Mouse (Mus musculus): Measurements from ENCODE around the gene Prkcsh.

The Prkcsh gene

DNA sequence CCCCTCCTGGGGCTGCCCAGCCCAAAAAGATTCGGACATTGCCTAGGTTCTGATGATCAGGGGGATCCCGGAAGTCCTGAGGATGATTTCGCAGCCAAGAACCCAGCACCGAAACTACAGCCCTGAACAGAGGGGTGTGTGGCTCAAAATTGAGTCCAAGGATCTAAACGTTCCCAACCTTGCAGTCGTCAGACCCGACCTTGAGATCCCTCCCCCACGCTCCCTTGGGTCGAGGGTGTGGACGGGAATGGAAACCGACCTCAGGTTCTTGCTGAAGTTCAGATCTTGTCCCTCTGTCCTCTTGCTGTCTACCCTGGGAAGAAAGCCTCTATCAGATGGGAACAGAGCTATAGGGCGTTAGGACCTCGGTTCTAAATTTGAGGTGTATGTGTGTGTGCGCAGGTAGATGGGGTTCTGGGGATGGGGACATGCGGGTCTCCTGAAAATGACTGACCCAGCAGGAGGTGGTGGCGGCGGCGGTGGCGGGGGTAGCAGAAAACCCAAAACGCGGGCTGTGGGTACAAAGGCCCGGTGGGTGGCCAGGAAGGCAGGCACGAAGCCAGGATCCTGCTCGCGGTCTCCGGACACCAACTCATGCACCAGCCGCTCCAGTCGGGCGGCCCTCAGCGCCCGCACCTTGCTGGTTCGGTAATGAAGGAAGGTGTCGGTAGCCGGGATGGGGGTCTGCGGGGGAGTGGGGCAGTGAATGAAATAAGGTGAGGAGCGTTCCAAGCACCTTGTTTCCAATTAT, 14.8 kb upstream of the Prkcsh start:
- no peak for DNase-seq (ENCODE audit: low read depth, low spot score)

DNA sequence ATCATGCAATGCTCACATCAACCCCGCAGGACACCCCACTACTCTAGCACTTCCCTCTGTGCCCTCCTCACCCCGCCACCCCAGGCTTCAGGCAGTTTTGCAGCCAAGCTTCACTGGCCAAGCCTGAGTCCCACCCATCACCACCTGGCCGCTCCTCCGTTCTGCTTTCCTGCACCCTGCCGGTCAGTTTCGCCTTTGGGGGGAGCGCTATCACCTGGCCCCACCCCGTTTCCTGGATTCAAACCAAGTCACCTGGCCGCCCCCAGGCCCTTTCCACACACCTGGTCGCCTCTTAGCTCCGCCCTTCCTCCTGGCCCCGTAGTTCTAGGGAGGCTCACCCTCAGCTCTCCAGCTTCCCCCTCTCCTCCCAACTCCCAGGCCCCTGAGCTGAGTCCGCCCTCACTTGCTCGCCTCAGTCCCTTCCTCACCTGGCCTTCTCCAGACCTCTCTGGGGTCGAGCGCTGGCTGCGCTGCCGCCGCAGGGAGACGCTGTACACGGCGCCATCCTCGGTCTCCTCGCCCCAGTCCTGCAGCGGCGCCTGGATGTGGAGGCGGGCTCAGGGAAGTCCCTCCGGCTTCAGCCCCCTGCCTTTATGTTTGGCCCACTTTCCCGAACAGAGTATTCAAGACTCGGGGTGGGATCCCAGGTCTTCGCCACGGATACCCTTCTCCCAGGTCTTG, 14.0 kb upstream of the Prkcsh start:
- DNase-seq (ENCODE audit: low read depth, low spot score): no peak

DNA sequence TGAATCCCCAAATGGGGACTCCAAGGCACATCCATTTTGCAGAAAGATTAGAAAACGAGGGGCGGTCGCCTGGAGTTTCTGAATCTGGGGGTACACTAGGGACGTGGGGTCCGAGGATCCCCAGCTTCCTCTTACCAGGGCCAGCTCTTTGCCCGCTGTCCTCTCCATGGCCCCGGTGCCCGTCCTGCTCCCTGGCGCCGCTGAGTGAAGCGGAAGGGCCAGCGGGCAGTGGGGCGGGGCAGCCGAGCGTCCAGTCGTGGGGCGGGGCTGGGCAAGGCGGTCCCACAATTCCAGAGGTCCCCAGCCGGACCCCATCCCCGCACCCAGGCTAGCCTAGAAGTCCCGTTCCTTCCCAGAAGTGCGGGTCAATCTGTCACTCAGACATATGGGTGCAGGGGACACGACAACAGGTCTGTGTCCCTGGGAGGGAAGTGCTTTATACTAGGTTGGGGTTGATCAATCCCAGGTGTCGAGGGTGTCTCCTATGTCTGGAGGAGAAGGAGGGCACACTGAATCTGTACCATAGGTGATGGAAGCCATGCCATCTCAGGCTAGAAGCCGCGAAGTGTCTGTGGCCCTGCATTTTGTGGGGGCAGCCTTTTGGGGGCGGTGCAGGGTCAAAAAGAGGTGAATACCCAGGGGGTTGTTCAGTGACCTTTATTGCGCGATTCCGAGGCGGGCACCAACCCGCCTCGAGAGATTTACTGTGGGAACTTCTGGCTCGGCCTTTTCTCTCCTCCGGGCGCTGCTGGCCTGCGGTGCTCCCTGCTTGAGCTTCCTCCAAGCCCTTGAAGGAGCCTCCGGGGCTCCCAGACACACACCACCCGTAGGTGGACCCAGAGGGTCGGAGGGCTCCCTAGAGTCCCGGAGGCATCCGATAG, 13.1 kb upstream of the Prkcsh start, which contains the start of gene Rgl3:
TSS of gene Rgl3 (minus strand) at position 217 of the 881 bp plus-strand sequence.
- DNase-seq (ENCODE audit: low read depth, low spot score): no peak

DNA sequence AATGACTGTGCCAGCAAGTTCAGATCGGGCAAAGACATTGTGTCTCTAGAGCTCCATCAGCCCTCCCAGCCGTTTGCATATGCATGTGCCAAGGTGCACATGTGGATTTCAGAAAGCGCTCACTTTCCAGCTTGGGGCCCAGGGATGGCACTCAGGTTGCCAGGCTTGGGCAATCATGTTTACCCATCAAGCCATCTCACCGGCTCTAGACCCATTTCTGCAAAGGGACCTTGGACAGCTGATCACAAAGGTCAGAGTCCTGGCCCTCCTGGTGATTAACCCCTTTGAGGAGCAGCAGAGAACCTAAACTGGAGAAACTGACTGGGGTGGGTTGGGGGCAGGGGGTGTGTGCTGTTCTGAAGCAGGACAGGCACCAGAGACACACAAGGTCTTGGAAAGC, 10.4 kb upstream of the Prkcsh start:
- DNase-seq (ENCODE audit: low read depth, low spot score): no peak

DNA sequence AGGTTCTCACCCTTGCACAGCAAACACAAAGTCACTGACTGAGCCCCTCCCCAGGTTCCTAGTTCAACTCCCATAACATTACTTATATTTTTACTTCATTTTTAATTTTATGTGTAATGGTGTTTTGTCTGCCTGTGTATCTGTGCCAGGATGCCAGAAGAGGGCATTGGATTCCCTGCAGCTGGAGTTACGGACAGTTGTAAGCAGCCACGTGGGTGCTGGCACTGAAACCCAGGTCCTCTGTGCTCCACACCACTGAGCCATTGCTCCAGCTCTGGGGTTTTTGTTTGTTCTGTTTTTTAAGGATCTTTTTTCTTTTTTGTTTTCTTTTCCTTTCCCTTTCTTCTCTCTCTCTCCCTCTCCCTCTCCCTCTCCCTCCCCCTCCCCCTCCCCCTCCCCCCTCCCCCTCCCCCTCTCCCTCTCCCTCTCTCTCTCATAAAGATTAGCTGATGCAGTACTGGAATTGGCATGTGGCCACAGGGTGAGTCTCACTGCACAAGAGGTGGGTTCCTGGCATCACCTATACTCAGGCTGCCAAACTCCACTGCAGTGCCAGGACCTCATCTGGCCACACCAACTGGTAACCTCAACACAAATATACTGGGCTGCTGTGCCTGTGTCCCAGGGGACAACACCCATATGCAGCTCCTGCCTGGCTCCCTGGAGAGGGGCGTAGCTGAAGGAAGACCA, 6.3 kb upstream of the Prkcsh start:
- DNase-seq (ENCODE audit: low read depth, low spot score): no peak

DNA sequence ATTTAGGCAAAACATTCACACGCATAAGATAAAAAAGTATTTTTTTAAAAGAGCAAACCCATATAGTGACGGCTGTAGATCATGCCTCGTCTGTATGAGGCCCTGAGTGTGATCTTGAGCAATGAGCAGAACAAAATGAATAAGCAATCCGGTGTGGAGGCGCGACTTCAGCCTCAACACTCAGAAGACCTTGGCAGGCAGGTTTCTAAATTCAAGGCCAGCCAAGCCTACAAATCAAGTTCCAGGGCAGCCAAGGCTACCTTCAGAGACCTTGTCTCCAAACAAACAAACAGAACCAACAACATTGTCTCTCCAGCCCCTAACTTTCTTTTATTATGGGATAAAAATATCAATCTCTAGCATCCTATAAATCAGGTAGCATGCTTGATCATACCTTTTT, 2.3 kb upstream of the Prkcsh start:
- no peak for DNase-seq (ENCODE audit: low read depth, low spot score)

DNA sequence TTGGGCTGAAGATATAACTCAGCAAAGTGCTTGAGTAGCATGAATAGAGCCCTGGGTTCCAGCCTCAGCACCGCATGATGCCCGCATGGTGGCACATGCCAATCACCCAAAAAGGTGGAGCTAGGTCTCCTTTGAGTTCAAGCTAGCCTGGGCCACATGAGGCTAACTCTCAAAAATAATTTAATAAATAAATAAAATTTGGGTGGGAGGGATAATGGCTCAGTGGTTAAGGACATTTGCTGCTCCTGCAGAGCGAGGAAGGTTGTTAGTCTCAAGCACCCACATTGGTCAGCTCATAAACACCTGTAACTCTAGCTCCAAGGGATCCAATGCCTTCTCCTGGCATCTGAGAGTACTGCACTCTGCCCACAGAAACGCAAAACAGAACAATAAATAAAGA, 973 bp upstream of the Prkcsh start:
- no peak for DNase-seq (ENCODE audit: low read depth, low spot score)

DNA sequence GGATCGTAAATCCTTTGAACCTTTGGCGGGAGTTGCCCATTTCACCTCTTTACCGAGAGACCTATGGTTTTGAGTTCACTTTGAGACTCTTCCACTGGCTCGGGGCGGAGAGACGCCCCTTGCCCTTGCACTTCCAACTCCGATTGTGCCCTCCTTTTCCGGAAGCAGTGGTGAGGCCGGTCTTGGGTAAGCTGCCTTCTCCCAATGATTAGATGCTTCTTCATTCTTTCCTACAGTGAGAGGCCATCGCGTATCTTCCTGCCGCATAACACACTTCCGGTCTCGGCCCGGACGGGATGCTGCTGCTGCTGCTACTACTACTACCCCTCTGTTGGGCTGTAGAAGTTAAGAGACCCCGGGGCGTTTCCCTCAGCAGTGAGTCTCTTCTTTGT, 553 bp downstream of the Prkcsh start:
- peak; percentile 41 for DNase-seq (ENCODE audit: low read depth, low spot score)

DNA sequence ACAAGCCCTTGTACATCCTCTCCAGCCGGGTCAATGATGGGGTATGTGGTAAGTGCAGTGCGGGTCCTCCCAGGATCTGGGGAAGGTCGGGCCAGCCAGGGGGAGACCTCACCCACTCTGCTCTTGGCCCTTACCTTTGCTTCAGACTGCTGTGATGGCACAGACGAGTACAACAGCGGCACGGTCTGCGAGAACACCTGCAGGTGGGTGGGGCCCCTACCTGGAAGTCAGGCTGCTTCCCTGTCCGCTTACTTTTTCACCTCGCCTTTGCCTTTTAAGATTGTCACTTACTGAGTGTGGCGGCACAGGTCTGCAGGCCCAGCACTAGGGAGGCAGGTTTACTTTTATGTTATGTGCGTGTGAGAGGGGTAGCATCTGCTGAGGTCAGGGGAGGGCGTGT, 1.9 kb downstream of the Prkcsh start:
- DNase-seq (ENCODE audit: low read depth, low spot score): no peak

DNA sequence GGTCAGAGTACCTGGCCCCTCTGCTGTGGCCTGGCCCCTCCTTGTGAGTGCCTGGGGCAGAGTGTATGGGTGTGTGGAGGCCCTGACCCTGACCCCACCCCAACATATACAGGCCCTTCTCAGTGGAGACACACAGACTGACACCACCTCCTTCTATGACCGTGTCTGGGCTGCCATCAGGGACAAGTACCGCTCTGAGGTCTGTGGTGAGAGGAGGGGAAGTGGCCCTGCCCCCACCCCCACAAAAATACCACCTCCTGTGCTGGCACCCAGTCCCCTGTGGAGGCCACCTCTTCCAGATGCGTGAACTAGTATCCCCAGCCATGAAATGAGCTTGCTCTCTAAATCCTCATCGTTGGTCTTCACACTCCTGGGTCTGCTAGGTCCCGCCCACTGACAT, 8.4 kb downstream of the Prkcsh start:
- no peak for DNase-seq (ENCODE audit: low read depth, low spot score)

DNA sequence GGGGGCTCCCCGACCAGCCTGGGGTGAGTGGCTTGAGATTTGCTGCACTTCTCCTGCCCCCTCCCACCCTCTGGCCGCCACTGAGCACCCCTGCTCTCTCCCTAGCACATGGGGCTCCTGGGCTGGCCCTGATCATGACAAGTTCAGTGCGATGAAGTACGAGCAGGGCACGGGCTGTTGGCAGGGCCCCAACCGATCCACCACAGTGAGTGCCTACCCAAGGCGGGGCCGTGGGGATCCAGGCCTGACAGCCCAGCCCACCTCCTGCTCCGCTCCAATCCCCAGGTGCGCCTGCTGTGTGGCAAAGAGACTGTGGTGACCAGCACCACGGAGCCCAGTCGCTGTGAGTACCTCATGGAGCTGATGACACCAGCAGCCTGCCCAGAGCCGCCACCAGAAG, 10.1 kb downstream of the Prkcsh start:
- no peak for DNase-seq (ENCODE audit: low read depth, low spot score)

DNA sequence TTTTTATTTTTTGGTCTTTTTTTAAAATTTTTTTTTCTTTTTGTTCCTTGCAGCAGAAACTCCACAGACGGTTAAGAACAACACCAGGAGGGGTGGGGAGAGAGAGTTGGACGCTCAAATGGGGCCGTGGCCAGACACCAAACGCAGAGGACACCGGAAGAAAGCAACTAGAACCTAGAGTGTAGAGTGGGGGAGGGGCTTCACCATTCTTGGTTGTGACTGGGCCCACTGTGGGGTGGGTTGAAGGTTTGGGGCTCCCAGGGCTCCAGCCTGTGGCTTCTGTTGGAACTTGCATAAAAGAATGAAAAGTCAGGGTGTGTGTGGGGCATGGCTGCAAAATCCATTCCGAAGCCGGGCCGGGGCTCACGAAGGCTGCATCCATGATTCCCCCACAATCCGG, 13.6 kb downstream of the Prkcsh start:
- DNase-seq (ENCODE audit: low read depth, low spot score): no peak

DNA sequence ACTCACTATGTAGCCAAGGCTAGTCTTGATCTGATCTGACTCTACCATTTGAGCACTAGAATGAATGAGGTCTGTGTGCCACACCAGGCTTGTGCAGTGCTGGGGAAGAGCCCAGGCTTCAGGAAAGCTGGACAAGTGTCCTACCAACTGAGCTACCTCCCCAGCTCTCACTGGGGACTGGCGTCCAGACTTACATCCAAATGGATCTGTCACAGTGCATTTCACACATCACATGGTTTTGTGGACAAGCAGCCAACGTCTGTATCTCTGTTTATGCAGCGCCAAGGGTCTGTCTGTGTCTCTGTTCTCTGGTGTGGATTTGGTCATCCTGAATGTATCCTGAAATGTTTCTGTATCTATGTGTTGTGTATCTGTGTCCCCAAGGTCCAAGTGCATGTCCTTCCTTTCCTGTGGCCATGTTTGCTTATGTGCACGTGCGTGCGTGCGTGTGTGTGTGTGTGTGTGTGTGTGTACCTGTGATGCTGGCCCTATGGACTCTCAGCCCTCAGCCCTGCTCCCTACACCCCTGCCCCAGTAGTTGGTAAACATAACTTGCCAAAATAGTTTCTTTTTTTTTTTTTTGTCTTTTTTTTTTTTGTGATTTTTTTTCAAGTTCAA, 14.7 kb downstream of the Prkcsh start:
- no peak for DNase-seq (ENCODE audit: low read depth, low spot score)

DNA sequence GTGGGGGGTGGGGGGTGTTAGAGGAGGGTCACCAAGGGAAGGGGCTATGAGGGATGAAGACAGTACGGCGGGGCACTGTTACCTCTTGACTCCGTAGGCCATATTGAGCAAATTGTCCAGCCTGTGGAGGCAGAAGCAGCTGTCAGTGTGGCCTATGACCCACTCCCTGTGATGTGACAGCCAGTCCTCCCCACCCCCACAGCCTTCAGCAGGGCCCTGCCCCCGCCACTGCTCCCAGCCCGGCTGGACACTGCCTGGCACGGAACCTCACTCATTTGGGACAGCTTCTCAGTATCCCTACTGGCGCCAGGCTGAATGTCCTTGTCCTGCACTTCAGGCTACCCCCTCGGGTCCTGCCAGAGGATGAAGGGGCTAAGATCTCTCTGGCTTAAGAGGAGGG, 22.0 kb downstream of the Prkcsh start:
- no peak for DNase-seq (ENCODE audit: low read depth, low spot score)

DNA sequence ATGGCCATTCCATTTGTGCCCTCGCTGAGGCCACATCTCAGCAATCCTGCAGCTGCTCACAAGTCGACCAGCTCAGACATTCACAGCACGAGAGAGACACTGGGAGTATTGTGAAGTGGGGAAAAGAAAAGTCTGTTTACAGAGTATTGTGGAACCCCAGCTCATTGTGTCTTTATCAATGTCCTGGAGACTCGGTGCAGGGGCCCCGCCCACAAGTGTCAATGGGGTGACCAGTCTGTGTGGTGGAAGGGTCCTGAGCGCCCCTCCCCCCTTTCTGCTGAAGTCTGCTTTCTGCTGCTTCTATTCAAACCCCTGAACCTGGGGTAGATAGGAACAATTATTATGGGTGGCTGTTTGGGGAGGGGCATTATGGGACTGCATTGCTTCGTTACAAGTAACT, 25.9 kb downstream of the Prkcsh start:
- DNase-seq (ENCODE audit: low read depth, low spot score): no peak

DNA sequence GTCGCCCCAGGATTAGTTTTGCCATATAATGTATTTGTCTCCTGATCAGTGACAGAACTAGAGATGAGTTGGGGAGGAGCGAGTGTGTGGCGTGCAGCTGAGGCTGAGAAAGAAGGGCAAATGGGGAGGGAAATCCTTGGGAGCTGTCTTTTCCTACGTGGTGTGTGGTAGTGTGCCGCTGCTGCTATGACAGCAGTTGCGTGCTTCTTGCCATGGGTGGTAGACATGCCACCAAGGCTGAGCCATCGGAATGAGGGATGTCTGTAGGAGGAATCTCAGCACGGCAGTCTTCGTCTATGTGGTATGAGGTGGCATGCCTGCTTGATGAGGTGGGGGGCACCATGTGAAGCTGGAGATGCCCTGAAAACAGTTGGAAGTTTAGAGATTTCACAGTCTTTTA, 27.8 kb downstream of the Prkcsh start:
- DNase-seq (ENCODE audit: low read depth, low spot score): no peak

DNA sequence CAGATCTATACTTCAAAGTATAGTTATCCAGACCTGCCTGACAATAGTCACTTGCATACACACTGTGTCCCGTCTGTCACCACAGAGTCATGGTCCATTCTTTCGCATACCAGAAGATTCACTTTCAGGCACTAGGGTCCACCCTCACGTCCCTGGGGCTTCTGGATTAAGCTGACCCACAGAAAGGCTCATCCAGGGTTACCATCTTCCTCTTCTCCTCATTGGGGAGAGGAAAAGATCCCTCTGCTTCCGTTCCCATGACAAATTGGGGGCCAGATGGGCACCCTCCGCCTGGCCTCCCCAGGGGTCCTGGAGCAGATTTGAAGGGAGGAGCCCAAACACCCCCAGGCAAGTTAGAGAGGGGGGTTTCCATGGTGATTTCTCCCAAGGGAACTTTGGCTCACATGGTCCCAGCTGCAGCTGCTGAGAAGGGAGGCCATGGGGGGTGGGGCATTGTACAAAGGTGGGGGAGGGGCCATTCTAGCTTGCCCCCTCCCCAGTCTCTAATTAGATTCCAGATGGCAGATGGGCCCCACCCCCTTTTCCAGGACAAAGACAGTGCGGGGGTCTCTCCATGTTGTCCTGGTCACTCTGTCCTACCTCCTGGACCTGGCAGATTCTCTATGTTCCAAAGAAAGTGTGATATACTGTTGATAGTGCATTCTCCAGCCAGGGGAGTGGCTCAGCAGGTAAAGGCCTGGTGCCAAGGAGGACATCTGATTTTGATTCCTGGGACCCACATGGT, 32.9 kb downstream of the Prkcsh start:
- DNase-seq (ENCODE audit: low read depth, low spot score): no peak

DNA sequence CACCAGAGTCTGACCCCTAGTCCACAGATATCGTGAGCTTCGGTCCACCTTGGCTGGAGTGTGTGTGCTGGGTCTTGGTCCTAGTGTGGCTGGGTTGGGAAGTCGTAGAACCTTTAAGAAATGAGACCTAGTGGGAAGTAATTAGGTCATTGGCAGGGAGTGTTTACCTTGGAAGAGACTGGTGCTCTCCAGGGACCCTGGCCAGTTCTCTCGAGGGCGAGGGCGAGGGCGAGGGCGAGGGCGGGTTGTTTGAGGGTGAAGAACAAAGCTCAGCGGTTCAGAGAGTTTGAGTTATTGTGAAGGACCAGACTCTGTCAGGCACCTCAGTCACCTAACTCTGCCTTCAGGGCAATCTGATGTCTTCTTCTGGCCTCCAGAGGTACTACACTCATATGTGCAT, 35.2 kb downstream of the Prkcsh start:
- no peak for DNase-seq (ENCODE audit: low read depth, low spot score)

DNA sequence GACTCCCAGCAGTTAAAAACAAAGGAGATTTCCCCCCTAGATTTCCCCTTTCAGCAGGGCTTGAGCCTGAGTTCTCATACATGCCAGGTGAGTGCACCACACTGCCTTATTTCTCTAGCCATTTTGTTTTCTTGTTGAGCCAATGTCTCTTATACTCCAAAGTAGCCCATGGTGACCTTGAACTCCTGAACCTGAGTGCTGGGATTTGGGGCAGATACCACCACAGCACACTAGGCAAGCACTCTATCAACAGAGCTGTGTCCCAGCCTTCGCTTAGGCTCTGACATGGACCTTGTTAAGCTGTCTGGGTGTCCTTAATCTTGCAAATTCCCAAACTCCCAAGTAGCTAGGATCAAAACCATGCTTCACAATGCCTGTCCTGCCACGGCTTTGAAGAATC, 39.2 kb downstream of the Prkcsh start:
- DNase-seq (ENCODE audit: low read depth, low spot score): no peak

DNA sequence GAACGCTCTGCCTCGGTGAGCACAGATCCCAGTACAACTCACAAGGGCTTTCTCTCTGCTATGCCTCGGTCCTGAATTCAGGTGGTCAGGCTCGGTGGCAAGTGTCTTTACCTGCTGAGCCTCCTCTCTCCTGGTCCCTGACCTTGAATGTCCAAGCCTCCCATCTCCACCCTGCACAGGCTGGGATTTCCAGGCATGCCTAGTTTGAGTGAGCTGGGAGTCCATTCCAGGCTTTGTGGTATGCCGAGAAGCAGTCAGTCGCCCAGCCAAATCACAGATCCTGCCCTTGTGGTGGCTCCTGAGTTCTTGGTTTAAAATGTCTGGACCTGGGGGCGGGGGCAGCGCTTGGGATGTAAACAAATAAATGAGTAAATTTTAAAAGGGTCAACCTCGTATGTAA, 44.7 kb downstream of the Prkcsh start:
- no peak for DNase-seq (ENCODE audit: low read depth, low spot score)

DNA sequence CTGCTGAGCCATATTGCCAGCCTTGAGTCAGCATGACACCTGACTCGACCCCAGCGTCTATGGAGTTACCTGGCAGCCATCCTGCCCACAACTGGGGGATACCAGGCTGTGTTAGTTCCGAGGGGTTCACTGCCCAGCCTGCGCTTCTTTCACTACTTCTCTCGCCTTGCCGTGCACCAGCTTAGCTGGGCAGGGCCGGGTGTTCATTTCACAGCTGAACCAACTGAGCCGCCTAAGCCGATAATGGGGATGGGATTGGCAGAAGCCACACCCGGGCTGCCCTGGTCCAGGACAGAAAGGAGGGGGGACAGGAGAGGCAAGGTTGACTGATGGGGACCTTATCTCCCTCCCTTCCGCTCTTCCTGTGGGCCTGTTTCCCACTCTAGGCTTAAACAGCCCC, 46.7 kb downstream of the Prkcsh start:
- no peak for DNase-seq (ENCODE audit: low read depth, low spot score)

Data from forelimb bud, embryonic 11.5 days (tissue).